In the genomic region with DNA sequence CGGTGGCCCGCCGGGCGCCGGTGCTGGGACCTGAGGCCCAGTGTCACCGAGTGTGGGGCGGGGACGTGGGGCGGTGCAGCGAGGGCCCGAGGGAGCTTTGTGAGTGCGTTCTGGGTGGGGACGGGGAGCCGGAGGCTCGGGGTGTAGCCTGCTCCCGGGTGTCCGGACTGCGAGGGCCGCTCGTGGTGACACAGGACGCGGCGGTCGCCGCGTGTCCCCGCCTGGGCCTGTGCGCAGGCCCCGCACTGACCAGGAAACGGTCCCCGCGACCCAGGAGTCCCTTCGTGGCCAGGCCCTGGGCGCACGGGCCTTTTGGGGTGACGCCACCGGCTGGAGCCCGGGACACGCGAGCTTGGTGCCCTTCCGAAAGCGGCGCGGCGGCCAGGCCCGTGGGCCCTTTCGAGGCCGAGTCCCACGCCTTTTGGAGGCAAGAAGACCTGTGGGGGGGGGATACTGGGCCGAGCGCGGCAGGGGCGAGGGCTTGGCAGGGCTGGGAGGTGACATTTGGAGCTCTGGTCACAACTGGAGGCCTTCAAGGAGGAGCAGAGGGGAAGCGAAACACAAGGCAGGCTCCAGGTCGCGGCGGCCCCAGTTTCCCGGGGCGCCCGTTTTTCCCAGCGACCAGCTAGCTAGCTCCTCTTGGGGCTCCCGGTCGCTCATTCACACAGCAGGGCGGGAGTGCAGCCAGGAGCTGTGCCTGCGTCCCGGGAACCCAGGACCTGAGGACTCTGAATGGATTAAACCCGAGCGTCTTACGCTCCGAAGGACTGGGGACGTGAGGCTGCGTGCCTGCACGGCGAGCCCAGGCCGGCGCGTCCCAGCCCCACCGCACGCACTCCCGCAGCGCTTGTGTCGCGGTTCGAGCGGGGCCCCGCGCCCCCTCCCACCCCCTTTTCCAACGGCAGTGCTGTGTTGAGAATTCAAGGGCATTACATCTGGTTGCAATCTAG, we compare ENCODE assay signal across 8 mouse cellular contexts. TPM values are rescaled to one million over a fixed set of nuclear protein-coding genes. Genes with fewer than 3 reads are reported as not detected.
A peak's percentile ranks its signal among the peaks of the same experiment; 100 is the strongest.
DNase-seq lines count a peak whose midpoint lies in the region; ATAC-seq and TF ChIP-seq lines count a peak whose summit lies in the region.

No protein-coding gene starts in this region.

- H3K36me3 ChIP-seq in embryonic facial prominence, embryonic 11.5 days (replicated peaks; ENCODE audit: control insufficient read depth, insufficient read depth, low read depth, low read length): no peaks in the 10 kb centered on the region
- H3K36me3 ChIP-seq in limb, embryonic 14.5 days (ENCODE audit: control insufficient read depth, insufficient read depth, low read length): no peaks in the 10 kb centered on the region; the same call in 1 of the 2 replicates
- no peaks in the 10 kb centered on the region for H3K36me3 ChIP-seq in midbrain, embryonic 14.5 days (ENCODE audit: control insufficient read depth, insufficient read depth, low read length)
- no peaks in the 10 kb centered on the region for H3K36me3 ChIP-seq in small intestine, adult 2 months (ENCODE audit: control insufficient read depth, insufficient read depth, low read length)

- no peak for TF ChIP-seq CTCF in small intestine, adult 2 months (IDR thresholded peaks at IDR 0.05; ENCODE audit: extremely low read depth, insufficient read length, insufficient replicate concordance, low read depth, low read length)

- peak overlapping the region; percentile 79 for H3K4me2 ChIP-seq in embryonic facial prominence, embryonic 11.5 days (ENCODE audit: low read depth, low read length)
- H3K4me2 ChIP-seq in limb, embryonic 14.5 days (replicated peaks; ENCODE audit: low read depth, low read length, severe bottlenecking): peak overlapping the region; percentile 90
- H3K4me2 ChIP-seq in midbrain, embryonic 14.5 days (ENCODE audit: low read length): peak overlapping the region; percentile 87

- H3K27me3 ChIP-seq in embryonic facial prominence, embryonic 11.5 days (ENCODE audit: control insufficient read depth, insufficient read depth, low read length): no peaks in the 10 kb centered on the region
- H3K27me3 ChIP-seq in limb, embryonic 14.5 days (ENCODE audit: control insufficient read depth, insufficient read depth, low read length): no peaks in the 10 kb centered on the region
- no peaks in the 10 kb centered on the region for H3K27me3 ChIP-seq in midbrain, embryonic 14.5 days (ENCODE audit: control insufficient read depth, insufficient read depth, low read length)
- H3K27me3 ChIP-seq in small intestine, adult 2 months (ENCODE audit: control insufficient read depth, insufficient read depth, low read length): no peaks in the 10 kb centered on the region

- peak overlapping the region; percentile 100 for H3K4me3 ChIP-seq in embryonic facial prominence, embryonic 11.5 days (ENCODE audit: low read depth, low read length)
- peak overlapping the region; percentile 99 for H3K4me3 ChIP-seq in limb, embryonic 14.5 days (replicated peaks; ENCODE audit: low read length)
- peak overlapping the region; percentile 95 for H3K4me3 ChIP-seq in midbrain, embryonic 14.5 days (replicated peaks; ENCODE audit: low read depth, low read length)
- peak overlapping the region; percentile 88 for H3K4me3 ChIP-seq in small intestine, adult 2 months (ENCODE audit: low read depth, low read length)

- TF ChIP-seq POLR2A in limb, embryonic 14.5 days (IDR thresholded peaks at IDR 0.05; ENCODE audit: borderline replicate concordance, extremely low read depth, insufficient read depth, insufficient read length): 0 out of 2 replicates have a peak, but pooled peaks have one; percentile 33
- TF ChIP-seq POLR2A in small intestine, adult 2 months (IDR thresholded peaks at IDR 0.05; ENCODE audit: low read depth, low read length): no peak

- peak; percentile 67 to 80 for DNase-seq in urinary bladder, adult 18-20 months (ENCODE audit: low spot score in 2 of 2)
- no peak for DNase-seq in urinary bladder, postnatal 10 days (ENCODE audit: low spot score)
- DNase-seq in embryonic facial prominence, embryonic 11.5 days (ENCODE audit: low spot score): peak; percentile 92
- peak; percentile 81 to 83 for DNase-seq in heart, adult 18-20 months
- DNase-seq in kidney, adult 18-20 months: peak; percentile 78
- peak; percentile 19 for DNase-seq in limb, embryonic 14.5 days (ENCODE audit: low spot score)
- peak; percentile 80 for DNase-seq in midbrain, embryonic 14.5 days

- WGBS in embryonic facial prominence, embryonic 11.5 days: under 1% methylated on average over 87 of the region's 88 CpGs
- WGBS in limb, embryonic 14.5 days: under 1% methylated on average over 67 of the region's 88 CpGs
- under 1% methylated on average over 88 of the region's 88 CpGs for WGBS in midbrain, embryonic 14.5 days
- under 1% methylated on average over 88 of the region's 88 CpGs for WGBS in small intestine, adult 2 months

- peaks cover 16% of the 10 kb centered on the region for H3K4me1 ChIP-seq in embryonic facial prominence, embryonic 11.5 days (ENCODE audit: control insufficient read depth, insufficient read depth, low read length)
- H3K4me1 ChIP-seq in limb, embryonic 14.5 days (ENCODE audit: control insufficient read depth, insufficient read depth, low read length): peaks cover 44% of the 10 kb centered on the region
- peaks cover 35% of the 10 kb centered on the region for H3K4me1 ChIP-seq in midbrain, embryonic 14.5 days (ENCODE audit: control insufficient read depth, insufficient read depth, low read length)
- peaks cover 32% of the 10 kb centered on the region; the same call in 1 of the 2 replicates for H3K4me1 ChIP-seq in small intestine, adult 2 months (ENCODE audit: control insufficient read depth, insufficient read depth, insufficient read length, low read length)

- no peaks in the 10 kb centered on the region for H3K9me3 ChIP-seq in embryonic facial prominence, embryonic 11.5 days (replicated peaks; ENCODE audit: control insufficient read depth, low read length)
- no peaks in the 10 kb centered on the region for H3K9me3 ChIP-seq in limb, embryonic 14.5 days (ENCODE audit: control insufficient read depth, low read length)
- H3K9me3 ChIP-seq in midbrain, embryonic 14.5 days (ENCODE audit: control insufficient read depth, low read length): no peaks in the 10 kb centered on the region

- H3K9ac ChIP-seq in embryonic facial prominence, embryonic 11.5 days (replicated peaks; ENCODE audit: low read length): peak overlapping the region; percentile 100
- peak overlapping the region; percentile 99 for H3K9ac ChIP-seq in limb, embryonic 14.5 days (ENCODE audit: low read depth, low read length, severe bottlenecking)
- peak overlapping the region; percentile 99 for H3K9ac ChIP-seq in midbrain, embryonic 14.5 days (replicated peaks; ENCODE audit: low read length)

- peak overlapping the region; percentile 90 for H3K27ac ChIP-seq in embryonic facial prominence, embryonic 11.5 days (replicated peaks; ENCODE audit: low read depth, low read length)
- H3K27ac ChIP-seq in limb, embryonic 14.5 days (replicated peaks; ENCODE audit: low read depth, low read length): peak overlapping the region; percentile 99
- H3K27ac ChIP-seq in midbrain, embryonic 14.5 days (replicated peaks; ENCODE audit: low read depth, low read length): peak overlapping the region; percentile 95
- peak overlapping the region; percentile 68 for H3K27ac ChIP-seq in small intestine, adult 2 months (ENCODE audit: insufficient read depth, low read depth, low read length)

- peak; percentile 53 for ATAC-seq in embryonic facial prominence, embryonic 11.5 days (replicated peaks; ENCODE audit: insufficient number of reproducible peaks, low FRiP score, low TSS enrichment, low read depth)
- ATAC-seq in limb, embryonic 14.5 days (ENCODE audit: low FRiP score, low read depth): peak; percentile 1; the same call in 1 of the 2 replicates
- peak; percentile 53 for ATAC-seq in midbrain, embryonic 14.5 days (ENCODE audit: low FRiP score, low TSS enrichment)

RNA-seq across cellular contexts. Expression of a gene that starts 1.1 kb away (rescaled TPM):
- polyA plus RNA-seq in embryonic facial prominence, embryonic 11.5 days (2014; fragmentation: Nextera tagmentation; extraction: Ambion mirVana): 21.0 and 24.8 TPM in 2 replicates
- 10 to 100 TPM; 18.0 to 23.0 TPM for total RNA-seq in heart, adult 18-20 months (2021)
- polyA plus RNA-seq in limb, embryonic 14.5 days (2012; rRNA removed): 62.1 and 85.3 TPM in 2 replicates
- 29.7 and 33.1 TPM in 2 replicates for polyA plus RNA-seq in limb, embryonic 14.5 days (2014; fragmentation: Nextera tagmentation; extraction: Ambion mirVana)
- polyA plus RNA-seq in midbrain, embryonic 14.5 days (2014; fragmentation: Nextera tagmentation; extraction: Ambion mirVana): 37.7 and 39.9 TPM in 2 replicates
- polyA plus RNA-seq in small intestine, adult 2 months (2012; rRNA removed): 17.6 and 24.3 TPM in 2 replicates

RNA-seq across cellular contexts. Expression of a gene that starts 59.6 kb away (rescaled TPM):
- polyA plus RNA-seq in embryonic facial prominence, embryonic 11.5 days (2014; fragmentation: Nextera tagmentation; extraction: Ambion mirVana): 6.1 and 7.3 TPM in 2 replicates
- 1 to 10 TPM; 1.6 to 3.3 TPM for total RNA-seq in heart, adult 18-20 months (2021)
- 5.4 and 9.2 TPM in 2 replicates for polyA plus RNA-seq in limb, embryonic 14.5 days (2012; rRNA removed)
- polyA plus RNA-seq in limb, embryonic 14.5 days (2014; fragmentation: Nextera tagmentation; extraction: Ambion mirVana): 4.7 and 7.2 TPM in 2 replicates
- polyA plus RNA-seq in midbrain, embryonic 14.5 days (2014; fragmentation: Nextera tagmentation; extraction: Ambion mirVana): 6.0 and 8.3 TPM in 2 replicates
- 2.9 and 3.6 TPM in 2 replicates for polyA plus RNA-seq in small intestine, adult 2 months (2012; rRNA removed)

Comparison
In these comparisons a context has a peak if more than half of its experiments do, and no peak if none do; other contexts are left out.
1. ATAC-seq: peak in every context shown above with its lines; median percentile 53 in embryonic facial prominence, embryonic 11.5 days; 53 in midbrain, embryonic 14.5 days; 1 in limb, embryonic 14.5 days.